Mouse (Mus musculus): ENCODE results near the gene Marc2.

The Marc2 gene

GRCm38 (mm10) chr1:184808418-184809012 lies 37.7 kb downstream of the Marc2 start:
- no peak for DNase-seq (ENCODE audit: low spot score)

GRCm38 (mm10) chr1:184807627-184808417 lies 38.4 kb downstream of the Marc2 start:
- DNase-seq (ENCODE audit: low spot score), result no peak

GRCm38 (mm10) chr1:184807123-184807522 lies 39.1 kb downstream of the Marc2 start:
- no peak for DNase-seq (ENCODE audit: low spot score)

- DNase-seq (ENCODE audit: low spot score), result no peak
Measured at GRCm38 (mm10) chr1:184805749-184806148, 40.5 kb downstream of the Marc2 start.

- no peak for DNase-seq (ENCODE audit: low spot score)
Measured at GRCm38 (mm10) chr1:184793163-184793876, 52.9 kb downstream of the Marc2 start.

GRCm38 (mm10) chr1:184791109-184791508 lies 55.1 kb downstream of the Marc2 start:
- DNase-seq (ENCODE audit: low spot score), result peak; percentile 18

GRCm38 (mm10) chr1:184786376-184787151 lies 59.7 kb downstream of the Marc2 start:
- no peak for DNase-seq (ENCODE audit: low spot score)

- DNase-seq (ENCODE audit: low spot score), result no peak
Measured at GRCm38 (mm10) chr1:184783641-184784040, 62.6 kb downstream of the Marc2 start.

GRCm38 (mm10) chr1:184782161-184782513 lies 64.1 kb downstream of the Marc2 start:
- no peak for DNase-seq (ENCODE audit: low spot score)

GRCm38 (mm10) chr1:184781286-184782160 lies 64.7 kb downstream of the Marc2 start:
- no peak for DNase-seq (ENCODE audit: low spot score)

GRCm38 (mm10) chr1:184778157-184778556 lies 68.1 kb downstream of the Marc2 start:
- no peak for DNase-seq (ENCODE audit: low spot score)

GRCm38 (mm10) chr1:184777061-184777795 lies 69.0 kb downstream of the Marc2 start:
- no peak for DNase-seq (ENCODE audit: low spot score)

- DNase-seq (ENCODE audit: low spot score), result no peak
Measured at GRCm38 (mm10) chr1:184775289-184775688, 71.0 kb downstream of the Marc2 start.

GRCm38 (mm10) chr1:184771891-184772249 lies 74.4 kb downstream of the Marc2 start:
- no peak for DNase-seq (ENCODE audit: low spot score)

GRCm38 (mm10) chr1:184771202-184771890 lies 74.9 kb downstream of the Marc2 start:
- DNase-seq (ENCODE audit: low spot score), result peak; percentile 35

GRCm38 (mm10) chr1:184763866-184764265 lies 82.4 kb downstream of the Marc2 start:
- DNase-seq (ENCODE audit: low spot score), result no peak

All from layer of hippocampus, adult 9-10 months (tissue).